Mouse (Mus musculus) thymus, postnatal 0 days (tissue): ENCODE data around the gene Asb1. TPM values are rescaled to one million over a fixed set of nuclear protein-coding genes. Genes with fewer than 3 reads are reported as not detected.

ENCODE experiments used
- DNase-seq: peaks from one replicate; pipeline ENCODE4 v3.0.0-alpha.2; 2015; ENCODE audit warnings: low spot score
- polyA plus RNA-seq: library from polyadenylated mRNA; unstranded; fragments of >200 nt; fragmentation: Nextera tagmentation; extraction: Ambion mirVana; gene quantifications from 2 replicates; pipeline ENCODE4 v1.2.1, GENCODE M21; 2015

The Asb1 gene
- polyA plus RNA-seq, 1 experiment from 2014 or later = 4.3 TPM

- no peak for DNase-seq
Observed at GRCm38 (mm10) chr1:91543974-91544373, 3.6 kb downstream of the Asb1 start.

- DNase-seq = no peak
Observed at GRCm38 (mm10) chr1:91545226-91545625, 4.9 kb downstream of the Asb1 start.

- DNase-seq = no peak
Observed at GRCm38 (mm10) chr1:91547567-91547966, 7.2 kb downstream of the Asb1 start.

- no peak for DNase-seq
Observed at GRCm38 (mm10) chr1:91549073-91549472, 8.7 kb downstream of the Asb1 start.

- DNase-seq = no peak
Observed at GRCm38 (mm10) chr1:91557099-91557498, 16.8 kb downstream of the Asb1 start.

GRCm38 (mm10) chr1:91561226-91561625, 20.9 kb downstream of the Asb1 start:
- DNase-seq = no peak

GRCm38 (mm10) chr1:91562977-91563590, 22.7 kb downstream of the Asb1 start:
- no peak for DNase-seq

- no peak for DNase-seq
Observed at GRCm38 (mm10) chr1:91564004-91564403, 23.7 kb downstream of the Asb1 start.

GRCm38 (mm10) chr1:91564598-91564997, 24.3 kb downstream of the Asb1 start:
- DNase-seq = no peak

GRCm38 (mm10) chr1:91567269-91567668, 26.9 kb downstream of the Asb1 start:
- no peak for DNase-seq

- DNase-seq = no peak
Observed at GRCm38 (mm10) chr1:91572458-91572857, 32.1 kb downstream of the Asb1 start.

- peak; percentile 71 for DNase-seq
Observed at GRCm38 (mm10) chr1:91574208-91574607, 33.9 kb downstream of the Asb1 start.

- no peak for DNase-seq
Observed at GRCm38 (mm10) chr1:91577883-91578517, 37.7 kb downstream of the Asb1 start.

GRCm38 (mm10) chr1:91580503-91580902, 40.2 kb downstream of the Asb1 start:
- DNase-seq = no peak

- no peak for DNase-seq
Observed at GRCm38 (mm10) chr1:91581206-91581605, 40.9 kb downstream of the Asb1 start.

GRCm38 (mm10) chr1:91584969-91585835, 44.9 kb downstream of the Asb1 start:
- no peak for DNase-seq

- no peak for DNase-seq
Observed at GRCm38 (mm10) chr1:91589738-91590137, 49.4 kb downstream of the Asb1 start.

GRCm38 (mm10) chr1:91595521-91596020, 55.2 kb downstream of the Asb1 start:
- no peak for DNase-seq

- DNase-seq = no peak
Observed at GRCm38 (mm10) chr1:91597611-91598010, 57.3 kb downstream of the Asb1 start.

GRCm38 (mm10) chr1:91600671-91601361, 60.5 kb downstream of the Asb1 start:
- peak; percentile 94 for DNase-seq

GRCm38 (mm10) chr1:91601362-91602096, 61.2 kb downstream of the Asb1 start:
- DNase-seq = peak; percentile 73
